ENCODE assay signal across 8 mouse cellular contexts in the genomic region with DNA sequence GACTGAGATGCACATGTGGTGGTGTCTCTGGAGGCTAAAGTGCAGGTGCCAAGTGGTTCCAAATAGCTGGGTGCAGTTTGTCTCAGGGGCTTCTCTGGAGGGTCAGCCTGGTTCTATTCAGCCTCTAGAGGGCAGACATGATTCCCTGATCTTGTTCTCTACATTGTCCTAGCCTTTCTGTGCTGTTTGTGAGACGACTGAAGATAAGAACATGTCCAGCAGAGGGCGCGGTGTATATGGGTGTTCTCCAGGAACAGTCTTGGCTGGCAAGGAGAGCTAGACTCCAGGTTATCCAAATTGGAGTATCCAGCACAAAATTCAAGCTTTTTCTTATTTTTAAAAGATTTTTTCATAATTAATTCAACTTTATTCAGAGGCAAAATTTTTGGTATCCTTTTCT. TPM values are rescaled to one million over a fixed set of nuclear protein-coding genes. Genes with fewer than 3 reads are reported as not detected.
DNase-seq lines count a peak whose midpoint lies in the region; ATAC-seq lines count a peak whose summit lies in the region.
"Had no signal": no experiment of that assay in that cellular context is flagged by ENCODE, and none has a peak within 500 bp of the region (broad histone marks: within the 10 kb centered on the region; RNA-seq: fewer than 3 reads in every experiment).

No protein-coding gene starts in this region.

- peak; percentile 32 for ATAC-seq in inflammation-experienced regulatory T-cells, adult 6 months
- peak; percentile 90 for ATAC-seq in megakaryocyte progenitor cell, adult 5-6 weeks (replicated peaks; ENCODE audit: poor library complexity)

- peak; percentile 84 for DNase-seq in ZHBTc4 (ENCODE audit: low read depth, low spot score)
- peak; percentile 49 to 58 for DNase-seq in cerebellum, postnatal 36 days
- DNase-seq in gastrocnemius, adult 18-20 months (ENCODE audit: low spot score): peak; percentile 18
- DNase-seq in left cerebral cortex, adult 18-20 months (ENCODE audit: low spot score in 2 of 2): peak; percentile 76 to 77
- DNase-seq in right cerebral cortex, postnatal 4 days: peak; percentile 72

RNA-seq across cellular contexts. Expression of a gene that starts 9.7 kb away (rescaled TPM):
- total RNA-seq in gastrocnemius, adult 18-20 months (2021): not detected
- not detected for polyA plus RNA-seq in inflammation-experienced regulatory T-cells, adult 6 months (2017; shearing (Covaris generic))
- total RNA-seq in left cerebral cortex, adult 18-20 months (2021): not detected
- total RNA-seq in megakaryocyte progenitor cell, adult 5-6 weeks (2015): not detected in 2 replicates
- not detected in 2 replicates for total RNA-seq in megakaryocyte progenitor cell, adult 5-6 weeks (2017)
- polyA plus RNA-seq: midbrain, embryonic 15.5 days had no signal

RNA-seq across cellular contexts. Expression of a gene that starts 20.5 kb away (rescaled TPM):
- total RNA-seq in gastrocnemius, adult 18-20 months (2021): not detected
- polyA plus RNA-seq in inflammation-experienced regulatory T-cells, adult 6 months (2017; shearing (Covaris generic)): not detected
- total RNA-seq in left cerebral cortex, adult 18-20 months (2021): not detected
- total RNA-seq in megakaryocyte progenitor cell, adult 5-6 weeks (2015): not detected in 2 replicates
- not detected in 2 replicates for total RNA-seq in megakaryocyte progenitor cell, adult 5-6 weeks (2017)
- polyA plus RNA-seq: midbrain, embryonic 15.5 days had no signal

RNA-seq across cellular contexts. Expression of a gene that starts 27.9 kb away (rescaled TPM):
- total RNA-seq in gastrocnemius, adult 18-20 months (2021): under 1 TPM; 0.23 to 0.28 TPM
- under 1 TPM; 0.18 to 0.30 (median 0.29) TPM for polyA plus RNA-seq in inflammation-experienced regulatory T-cells, adult 6 months (2017; shearing (Covaris generic))
- total RNA-seq in left cerebral cortex, adult 18-20 months (2021): 10 to 100 TPM; 32.4 to 35.7 TPM
- 0.79 and 1.3 TPM in 2 replicates for total RNA-seq in megakaryocyte progenitor cell, adult 5-6 weeks (2015)
- total RNA-seq in megakaryocyte progenitor cell, adult 5-6 weeks (2017): 0.64 and 0.75 TPM in 2 replicates

Comparison
In these comparisons a context has a peak if more than half of its experiments do, and no peak if none do; other contexts are left out.
1. Peak in every context shown above with its lines: DNase-seq and ATAC-seq.
2. DNase-seq: peak in every context shown above with its lines; median percentile 84 in ZHBTc4; 76 in left cerebral cortex, adult 18-20 months; 72 in right cerebral cortex, postnatal 4 days; 54 in cerebellum, postnatal 36 days; 18 in gastrocnemius, adult 18-20 months.
3. RNA of a gene that starts 27.9 kb away (total RNA-seq): 32.4 to 35.7 TPM in left cerebral cortex, adult 18-20 months; 0.64 to 1.3 TPM in megakaryocyte progenitor cell, adult 5-6 weeks and 0.23 to 0.28 TPM in gastrocnemius, adult 18-20 months; every median in the first group is over 10 times any median in the second.